Mouse (Mus musculus) midbrain, embryonic 13.5 days (tissue): ENCODE results near the gene Klhl29. TPM values are rescaled to one million over a fixed set of nuclear protein-coding genes. Genes with fewer than 3 reads are reported as not detected.
A peak's percentile ranks its signal among the peaks of the same experiment; 100 is the strongest.

Source experiments
- ATAC-seq: fragments of 200-750 bp; cut with Nextera tagmentation; 2 replicates; pipeline ENCODE4 v1.8.0; 2017; ENCODE audit warnings: mild to moderate bottlenecking, moderate TSS enrichment, moderate library complexity
- H3K27ac ChIP-seq: fragments of 300-500 bp; sonication (generic); 2 replicates; pipeline ENCODE4 v1.5.1; 2015; ENCODE audit warnings: inconsistent platforms, mild to moderate bottlenecking, moderate library complexity
- H3K27me3 ChIP-seq: fragments of 300-500 bp; sonication (generic); 2 replicates; pipeline ENCODE4 v1.6.1; 2015; ENCODE audit warnings: mild to moderate bottlenecking, inconsistent platforms
- H3K36me3 ChIP-seq: fragments of 300-500 bp; sonication (generic); 2 replicates; pipeline ENCODE4 v1.6.1; 2015; ENCODE audit warnings: mild to moderate bottlenecking, inconsistent platforms
- H3K4me1 ChIP-seq: fragments of 300-500 bp; sonication (generic); replicated peaks from 2 replicates; pipeline ENCODE4 v1.6.1; 2015; ENCODE audit warnings: inconsistent platforms
- H3K4me2 ChIP-seq: fragments of 300-500 bp; sonication (generic); replicated peaks from 2 replicates; pipeline ENCODE4 v1.6.1; 2015; ENCODE audit warnings: moderate library complexity, mild to moderate bottlenecking, inconsistent platforms
- H3K4me3 ChIP-seq: fragments of 300-500 bp; sonication (generic); replicated peaks from 2 replicates; pipeline ENCODE4 v1.5.1; 2015; ENCODE audit warnings: mild to moderate bottlenecking, inconsistent platforms
- H3K9ac ChIP-seq: fragments of 300-500 bp; sonication (generic); replicated peaks from 2 replicates; pipeline ENCODE4 v1.6.1; 2015; ENCODE audit warnings: mild to moderate bottlenecking, inconsistent platforms
- H3K9me3 ChIP-seq: fragments of 300-500 bp; sonication (generic); 2 replicates; pipeline ENCODE4 v1.6.1; 2016; ENCODE audit warnings: mild to moderate bottlenecking, inconsistent platforms
- WGBS: fragments of 180-500 bp; shearing (Covaris S2); methylation state at CpG from one replicate; pipeline ENCODE4 v1.1.7; 2015; 5-methylcytosine and 5-hydroxymethylcytosine counted together
- polyA plus RNA-seq: library from polyadenylated mRNA; unstranded; fragments of >200 nt; fragmentation: Nextera tagmentation; extraction: Ambion mirVana; gene quantifications from 2 replicates; pipeline ENCODE4 v1.2.1, GENCODE M21; 2015

Klhl29 gene
- polyA plus RNA-seq, 1 experiment from 2014 or later, result 4.0 TPM

DNA sequence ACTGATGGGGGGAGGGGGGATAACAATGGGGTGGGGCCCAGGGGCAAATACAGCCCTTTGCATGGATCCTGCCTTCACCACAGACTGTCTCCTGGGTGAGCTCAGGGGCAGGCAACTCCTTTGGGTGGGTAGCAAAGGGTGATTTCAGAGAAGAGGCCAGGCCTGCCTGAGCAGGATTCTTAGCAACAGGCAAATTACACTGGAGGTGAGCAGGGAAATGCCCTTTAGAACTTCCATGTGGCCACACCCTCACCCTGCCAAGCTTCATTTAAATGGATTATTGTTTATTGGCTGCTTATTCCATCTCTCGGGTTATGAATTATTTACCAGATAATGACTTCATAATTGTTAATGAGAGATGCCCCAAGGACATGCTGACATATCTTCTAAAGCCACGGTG lies 91.8 kb downstream of the Klhl29 start:
- Histone ChIP-seq H3K4me3 (no peak overlapping the region), H3K4me1 (peaks cover 30% of the 10 kb centered on the region), H3K9me3 (no peaks in the 10 kb centered on the region), H3K27ac (no peak overlapping the region), H3K9ac (no peak overlapping the region), H3K4me2 (no peak overlapping the region), H3K27me3 (no peaks in the 10 kb centered on the region), H3K36me3 (no peaks in the 10 kb centered on the region)
- no peak for ATAC-seq
- 74% methylated on average over 2 of the region's 2 CpGs for WGBS

DNA sequence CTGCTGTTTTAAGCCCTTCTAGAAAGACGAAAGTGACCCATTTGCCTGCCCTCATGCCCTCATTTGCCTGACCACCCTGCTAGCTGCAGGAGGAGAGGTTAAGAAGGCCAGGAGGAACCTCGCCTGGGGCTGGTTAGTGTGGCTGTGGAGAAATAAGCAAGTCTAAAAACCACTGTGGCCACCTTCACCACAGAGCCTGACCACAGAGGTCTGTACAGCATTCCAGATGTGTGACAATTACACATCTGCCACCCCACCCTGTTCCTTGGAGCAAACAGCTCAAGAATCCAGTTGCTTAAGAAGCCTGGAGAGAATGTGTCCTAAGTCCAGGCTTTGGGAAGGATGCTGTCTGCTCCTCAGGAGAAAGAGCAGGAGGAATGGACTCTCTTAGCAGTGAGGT lies 92.9 kb downstream of the Klhl29 start:
- Histone ChIP-seq H3K4me3 (no peak overlapping the region), H3K4me1 (peaks cover 30% of the 10 kb centered on the region), H3K4me2 (no peak overlapping the region), H3K9me3 (no peaks in the 10 kb centered on the region), H3K27ac (no peak overlapping the region), H3K36me3 (no peaks in the 10 kb centered on the region), H3K27me3 (no peaks in the 10 kb centered on the region), H3K9ac (no peak overlapping the region)
- 71% methylated on average over 2 of the region's 2 CpGs for WGBS
- no peak for ATAC-seq

DNA sequence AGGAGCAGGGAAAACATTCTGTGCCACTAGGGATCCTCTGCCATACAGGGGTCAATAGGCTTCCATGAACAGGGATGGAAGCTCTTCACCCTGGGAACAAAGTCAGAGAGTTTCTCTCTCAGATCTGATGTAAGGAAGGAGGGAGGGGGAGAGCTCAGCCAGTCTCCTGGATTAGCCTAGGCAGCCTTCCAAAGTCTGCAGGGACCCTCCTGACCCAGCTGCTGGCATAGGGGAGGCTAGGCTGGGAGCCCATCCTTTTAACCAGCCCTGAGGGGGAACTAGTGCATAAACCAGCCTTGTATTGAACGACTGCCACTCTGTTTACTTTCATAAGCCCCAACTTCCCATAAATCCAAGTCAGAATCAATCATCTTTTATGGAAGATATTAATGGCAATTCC lies 95.6 kb downstream of the Klhl29 start:
- no peaks in the 10 kb centered on the region for H3K9me3 ChIP-seq
- no peak overlapping the region for H3K9ac ChIP-seq
- H3K4me3 ChIP-seq, result no peak overlapping the region
- H3K27me3 ChIP-seq, result no peaks in the 10 kb centered on the region
- 0 out of 2 replicates have a peak overlapping the region, but pooled peaks have one; percentile 9 for H3K27ac ChIP-seq
- no peak overlapping the region for H3K4me2 ChIP-seq
- ATAC-seq, result peak; percentile 29; the same call in 1 of the 2 replicates
- peaks cover 40% of the 10 kb centered on the region for H3K4me1 ChIP-seq
- no peaks in the 10 kb centered on the region for H3K36me3 ChIP-seq
- WGBS, result 47% methylated on average over 1 of the region's 1 CpGs

DNA sequence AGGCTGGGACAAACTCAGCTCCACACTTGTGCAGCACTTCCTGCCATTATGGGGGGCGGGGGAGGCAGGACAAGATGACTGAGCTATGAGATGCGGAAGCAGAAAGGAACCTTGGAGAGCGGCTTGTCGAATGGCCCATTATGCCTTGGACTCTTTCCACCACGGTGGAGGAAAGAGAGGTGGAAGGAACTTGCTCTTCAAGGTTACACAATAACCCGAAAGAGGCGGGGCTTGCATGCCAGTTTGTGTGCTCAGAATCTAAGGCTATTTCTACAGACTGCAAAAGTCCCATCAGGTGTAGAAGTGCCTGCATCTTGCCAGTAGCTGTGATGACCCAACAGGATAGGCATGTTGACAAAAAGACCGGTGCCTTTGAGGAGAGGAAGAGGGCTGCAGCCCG lies 98.5 kb downstream of the Klhl29 start:
- H3K9me3 ChIP-seq, result no peaks in the 10 kb centered on the region
- no peak for ATAC-seq
- no peak overlapping the region for H3K4me3 ChIP-seq
- WGBS, result 89% methylated on average over 9 of the region's 9 CpGs
- H3K9ac ChIP-seq, result no peak overlapping the region
- H3K27me3 ChIP-seq, result no peaks in the 10 kb centered on the region
- no peak overlapping the region for H3K27ac ChIP-seq
- H3K4me2 ChIP-seq, result no peak overlapping the region
- no peaks in the 10 kb centered on the region for H3K36me3 ChIP-seq
- peaks cover 35% of the 10 kb centered on the region for H3K4me1 ChIP-seq

DNA sequence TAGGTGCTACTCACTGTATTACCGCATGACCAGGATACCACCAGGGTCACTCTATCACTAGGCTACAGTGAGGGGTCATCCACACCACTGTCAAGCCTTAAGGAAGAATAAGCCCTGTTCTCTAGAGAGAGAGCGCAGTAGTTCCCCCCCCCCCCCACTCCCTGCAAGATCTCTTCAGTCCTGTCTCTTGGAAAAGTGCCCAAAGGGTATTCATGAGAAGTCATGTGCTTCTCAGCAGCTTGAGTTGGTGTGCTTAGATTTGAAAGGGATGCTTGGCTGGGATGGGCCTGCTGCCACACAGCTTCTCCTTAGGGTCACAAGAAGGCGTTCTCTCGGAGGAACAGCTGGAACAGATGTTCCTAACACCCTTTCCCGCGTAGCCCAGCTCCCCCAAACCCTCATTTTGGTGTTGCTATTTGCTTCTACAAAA lies 100.0 kb downstream of the Klhl29 start:
- H3K36me3 ChIP-seq, result no peaks in the 10 kb centered on the region
- H3K27ac ChIP-seq, result 0 out of 2 replicates have a peak overlapping the region, but pooled peaks have one; percentile 19
- no peaks in the 10 kb centered on the region for H3K9me3 ChIP-seq
- no peak overlapping the region for H3K9ac ChIP-seq
- H3K27me3 ChIP-seq, result no peaks in the 10 kb centered on the region
- ATAC-seq, result peak; percentile 59; the same call in 1 of the 2 replicates
- 55% methylated on average over 6 of the region's 6 CpGs for WGBS
- H3K4me3 ChIP-seq, result no peak overlapping the region
- H3K4me2 ChIP-seq, result no peak overlapping the region
- peaks cover 34% of the 10 kb centered on the region for H3K4me1 ChIP-seq

DNA sequence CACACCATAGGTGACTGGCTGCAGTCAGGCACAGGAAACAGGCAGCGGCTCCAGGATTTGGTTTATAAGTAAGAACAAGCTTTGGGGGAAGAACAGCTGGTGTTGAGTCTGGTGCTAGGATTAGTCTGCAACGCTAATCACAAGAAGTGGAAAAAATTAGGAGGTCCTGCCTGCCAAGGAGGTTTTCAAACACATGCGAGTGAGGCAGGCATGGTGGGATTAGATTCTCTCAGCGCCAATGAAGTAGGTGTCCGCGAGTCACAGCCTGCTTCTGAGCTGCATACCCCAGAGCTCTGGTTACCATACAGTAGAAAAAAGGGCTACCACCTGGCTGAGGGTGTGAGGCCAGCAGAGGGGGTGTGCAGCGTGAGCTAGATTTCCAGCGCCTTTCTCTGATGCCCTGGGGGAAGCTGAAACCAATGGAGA lies 101.0 kb downstream of the Klhl29 start:
- Histone ChIP-seq H3K9me3 (no peaks in the 10 kb centered on the region), H3K4me2 (no peak overlapping the region), H3K4me1 (peaks cover 36% of the 10 kb centered on the region), H3K4me3 (no peak overlapping the region), H3K27me3 (no peaks in the 10 kb centered on the region), H3K27ac (peak overlapping the region; percentile 35), H3K9ac (no peak overlapping the region), H3K36me3 (no peaks in the 10 kb centered on the region)
- ATAC-seq, result peak; percentile 73
- WGBS, result 44% methylated on average over 8 of the region's 8 CpGs

DNA sequence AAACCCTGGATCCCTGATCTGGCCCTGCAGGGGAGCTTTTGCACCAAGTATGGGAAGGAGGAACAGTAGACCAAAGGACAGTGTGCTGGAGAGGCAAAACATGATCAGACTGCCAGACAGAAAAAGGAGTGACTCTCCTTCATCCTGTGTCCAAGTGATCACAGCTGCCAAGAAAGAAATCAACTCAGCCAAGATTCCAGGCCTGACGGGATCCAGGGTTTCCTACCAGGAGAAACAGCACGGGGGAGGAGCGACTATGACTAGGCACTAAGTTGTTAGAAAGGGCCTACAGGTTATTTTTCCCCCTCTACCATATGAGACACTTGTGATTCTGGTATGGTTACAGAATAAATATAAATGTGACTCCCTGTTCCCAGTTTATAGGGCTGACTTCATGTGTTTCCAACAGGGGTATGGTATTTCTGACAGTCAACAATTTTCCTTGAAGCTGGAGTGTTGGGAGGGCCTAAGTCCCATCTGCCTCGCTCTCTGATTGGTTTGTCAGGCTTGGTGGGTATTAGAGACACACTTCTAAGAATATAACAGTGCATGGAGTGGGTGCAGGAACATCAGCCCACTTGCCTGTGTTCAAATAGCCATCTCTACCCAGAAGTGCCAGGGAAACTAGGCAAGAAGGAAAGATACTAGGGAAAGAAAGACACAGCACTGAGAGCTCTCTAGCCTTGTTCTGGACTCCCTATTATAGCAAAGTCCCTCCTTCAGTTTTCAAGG lies 102.0 kb downstream of the Klhl29 start:
- H3K9ac ChIP-seq, result no peak overlapping the region
- no peaks in the 10 kb centered on the region for H3K9me3 ChIP-seq
- no peaks in the 10 kb centered on the region for H3K36me3 ChIP-seq
- no peaks in the 10 kb centered on the region for H3K27me3 ChIP-seq
- H3K27ac ChIP-seq, result no peak overlapping the region
- ATAC-seq, result no peak
- WGBS, result 88% methylated on average over 4 of the region's 4 CpGs
- H3K4me1 ChIP-seq, result peaks cover 46% of the 10 kb centered on the region
- no peak overlapping the region for H3K4me3 ChIP-seq
- H3K4me2 ChIP-seq, result no peak overlapping the region

DNA sequence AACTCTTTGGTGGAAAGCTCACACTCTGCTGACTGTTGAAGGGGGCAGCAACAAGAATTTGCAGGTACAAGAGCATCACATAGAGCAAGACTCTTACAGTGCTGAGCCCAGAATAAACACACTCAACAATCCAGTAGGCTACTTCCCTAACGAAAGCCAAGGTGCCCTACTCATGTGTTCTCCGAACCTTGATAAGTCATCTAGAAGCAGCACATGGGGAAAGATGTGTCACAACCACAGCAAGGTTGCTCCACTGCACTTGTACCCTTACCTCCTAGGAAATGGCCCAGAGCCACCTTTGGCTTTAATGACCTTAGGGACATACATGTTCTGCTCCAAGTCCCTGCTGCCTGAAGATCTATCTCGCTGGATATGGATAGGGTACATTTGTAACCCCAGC lies 105.0 kb downstream of the Klhl29 start:
- Histone ChIP-seq H3K4me2 (no peak overlapping the region), H3K27me3 (no peaks in the 10 kb centered on the region), H3K9ac (no peak overlapping the region), H3K4me3 (no peak overlapping the region), H3K4me1 (peaks cover 59% of the 10 kb centered on the region), H3K36me3 (no peaks in the 10 kb centered on the region), H3K27ac (no peak overlapping the region), H3K9me3 (no peaks in the 10 kb centered on the region)
- 97% methylated on average over 3 of the region's 3 CpGs for WGBS
- no peak for ATAC-seq

DNA sequence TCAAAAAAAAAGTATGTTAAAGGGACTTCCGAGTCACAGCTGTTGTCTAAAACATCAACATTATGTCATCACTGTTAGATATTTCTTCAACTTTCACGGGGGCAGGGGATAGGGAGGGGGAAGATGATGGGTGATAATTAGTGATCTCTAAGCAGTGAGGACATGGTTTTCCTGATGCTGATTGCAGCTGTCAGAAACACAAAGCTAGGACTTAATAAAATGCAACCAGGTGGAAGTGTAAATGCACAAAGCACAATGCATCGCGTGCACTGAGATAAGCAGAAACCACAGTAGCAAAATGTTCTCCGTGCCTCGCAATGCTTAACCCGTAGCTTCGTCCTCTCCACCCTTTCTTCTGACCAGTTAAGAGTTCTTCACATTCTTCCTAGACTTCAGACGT lies 105.5 kb downstream of the Klhl29 start:
- no peak for ATAC-seq
- no peak overlapping the region for H3K27ac ChIP-seq

DNA sequence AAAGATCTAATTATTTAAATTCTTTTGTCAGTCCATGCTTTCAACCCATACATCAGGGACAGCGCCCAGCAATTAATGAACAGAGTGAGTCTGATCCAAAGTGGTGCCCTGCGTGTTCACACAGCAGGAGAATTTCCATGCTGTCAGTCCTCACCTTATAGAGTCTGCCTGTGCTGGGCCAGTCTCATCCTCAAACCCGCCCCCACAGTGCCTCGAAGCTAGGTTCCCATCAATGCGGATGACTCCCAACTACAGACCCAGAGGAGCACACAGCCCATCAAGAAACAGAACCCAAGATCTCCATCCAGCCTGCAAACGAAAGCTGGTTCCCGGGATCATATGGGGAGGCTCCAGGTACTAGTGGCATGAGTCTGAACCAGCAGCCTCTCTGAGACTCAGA lies 106.4 kb downstream of the Klhl29 start:
- no peak overlapping the region for H3K27ac ChIP-seq
- H3K4me2 ChIP-seq, result no peak overlapping the region
- 73% methylated on average over 7 of the region's 7 CpGs for WGBS
- no peak for ATAC-seq
- H3K4me3 ChIP-seq, result no peak overlapping the region
- no peaks in the 10 kb centered on the region for H3K36me3 ChIP-seq
- H3K4me1 ChIP-seq, result peaks cover 44% of the 10 kb centered on the region
- H3K9me3 ChIP-seq, result no peaks in the 10 kb centered on the region
- no peaks in the 10 kb centered on the region for H3K27me3 ChIP-seq
- peak overlapping the region; percentile 20; the same call in 1 of the 2 replicates for H3K9ac ChIP-seq

More for the DNA sequence above, 105.5 kb downstream of the Klhl29 start:
- WGBS, result 72% methylated on average over 9 of the region's 9 CpGs
- no peak overlapping the region for H3K4me3 ChIP-seq
- H3K9me3 ChIP-seq, result no peaks in the 10 kb centered on the region
- peaks cover 53% of the 10 kb centered on the region for H3K4me1 ChIP-seq
- no peaks in the 10 kb centered on the region for H3K27me3 ChIP-seq
- H3K36me3 ChIP-seq, result no peaks in the 10 kb centered on the region
- H3K4me2 ChIP-seq, result no peak overlapping the region
- no peak overlapping the region for H3K9ac ChIP-seq

DNA sequence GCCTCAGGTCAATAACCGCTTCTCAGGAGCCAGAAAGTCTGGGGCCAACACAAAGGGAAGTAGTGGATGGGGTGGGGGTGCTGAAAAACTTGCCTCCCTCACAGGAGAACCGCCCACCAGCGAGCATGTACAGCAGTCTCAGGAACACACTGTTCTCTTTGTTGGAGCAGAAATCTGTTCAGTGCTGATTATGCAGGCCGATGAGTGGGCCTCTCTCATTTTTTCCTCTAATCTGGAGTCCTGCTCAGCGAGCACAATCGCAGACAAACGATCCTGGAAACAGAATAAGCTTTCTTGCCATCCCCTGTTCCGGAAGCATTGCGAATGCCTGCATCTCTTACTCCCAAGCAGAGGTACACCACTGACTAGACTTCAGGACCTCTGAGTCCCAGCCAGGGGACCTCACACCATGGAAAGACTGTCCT lies 107.3 kb downstream of the Klhl29 start:
- 6% methylated on average over 9 of the region's 9 CpGs for WGBS
- H3K36me3 ChIP-seq, result no peaks in the 10 kb centered on the region
- H3K9ac ChIP-seq, result no peak overlapping the region
- H3K4me1 ChIP-seq, result peaks cover 44% of the 10 kb centered on the region
- H3K9me3 ChIP-seq, result no peaks in the 10 kb centered on the region
- peak overlapping the region; percentile 25 for H3K4me2 ChIP-seq
- no peak overlapping the region for H3K4me3 ChIP-seq
- peak; percentile 81 for ATAC-seq
- H3K27ac ChIP-seq, result peak overlapping the region; percentile 81
- H3K27me3 ChIP-seq, result no peaks in the 10 kb centered on the region

DNA sequence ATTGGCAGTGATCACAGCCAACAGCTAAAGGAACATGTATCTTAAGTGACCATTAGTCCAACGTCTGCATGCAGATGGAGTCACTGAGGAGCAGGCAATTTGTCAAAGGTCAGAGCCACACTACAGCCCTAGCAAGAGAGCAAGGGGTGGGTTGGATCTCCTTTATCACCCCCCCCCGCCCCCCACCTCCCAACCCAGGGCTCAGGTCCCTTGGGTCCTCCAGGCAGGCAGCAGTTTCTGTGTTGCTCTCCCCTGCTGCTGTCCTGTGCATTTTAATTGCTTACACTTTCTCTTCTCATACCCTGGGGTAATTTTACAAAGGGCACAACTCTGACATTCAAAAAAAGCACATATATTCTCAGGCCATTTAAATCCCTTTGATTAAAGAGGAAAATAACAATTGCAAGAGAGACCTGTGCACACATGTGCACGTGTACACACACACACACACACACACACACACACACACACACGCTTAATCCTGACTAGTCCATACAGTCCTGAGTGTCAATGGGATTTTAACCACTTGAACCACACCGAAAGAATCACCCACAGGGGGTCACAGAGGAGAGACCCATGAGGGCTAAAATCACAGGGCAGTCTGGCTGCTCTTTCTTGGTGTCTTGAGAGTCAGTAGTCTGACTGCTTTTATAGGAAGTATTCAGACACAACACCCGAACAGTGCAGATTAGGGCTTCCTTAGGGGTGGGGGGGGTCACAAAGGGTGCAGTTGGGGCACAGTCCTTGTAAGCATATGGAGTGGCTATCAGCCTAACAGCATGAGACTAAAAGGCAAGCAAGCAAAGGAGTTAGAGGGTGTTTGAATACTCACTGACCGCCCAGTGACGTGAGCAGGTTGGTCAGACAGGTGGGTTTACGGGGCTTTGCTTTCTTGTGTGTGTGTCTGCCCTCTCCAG lies 108.0 kb downstream of the Klhl29 start:
- Histone ChIP-seq H3K27me3 (no peaks in the 10 kb centered on the region), H3K4me2 (peak overlapping the region; percentile 25), H3K4me1 (peaks cover 44% of the 10 kb centered on the region), H3K9ac (no peak overlapping the region), H3K27ac (peak overlapping the region; percentile 81), H3K36me3 (no peaks in the 10 kb centered on the region), H3K4me3 (no peak overlapping the region), H3K9me3 (no peaks in the 10 kb centered on the region)
- ATAC-seq, result peak; percentile 70
- 36% methylated on average over 9 of the region's 9 CpGs for WGBS
